Mouse (Mus musculus): Measurements from ENCODE around the gene Gna14. TPM values are rescaled to one million over a fixed set of nuclear protein-coding genes. Genes with fewer than 3 reads are reported as not detected.

Gna14 gene
- total and polyA plus RNA-seq, 3 experiments = not detected

DNA sequence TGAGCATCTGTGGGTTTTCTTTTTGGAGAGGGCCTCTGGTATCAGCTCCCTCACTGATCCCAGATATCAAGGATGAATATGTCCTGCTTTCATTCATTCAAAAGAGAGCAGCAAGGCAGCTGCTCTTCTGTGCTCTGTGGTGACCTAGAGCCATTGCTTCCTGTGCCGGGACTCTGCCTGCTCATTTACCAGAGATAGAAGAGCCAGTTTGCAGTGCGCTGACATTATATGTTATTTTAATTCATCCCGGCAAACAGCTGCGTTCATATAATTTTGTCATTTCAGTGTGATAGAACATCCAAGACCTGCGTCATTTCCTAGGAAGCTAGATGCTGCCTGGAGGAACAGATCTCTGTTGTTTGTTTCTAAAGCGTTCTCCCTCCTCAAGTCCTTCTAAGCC lies 141.2 kb downstream of the Gna14 start:
- Histone ChIP-seq H3K27ac (ENCODE audit: control insufficient read depth, low read depth, low read length) (no peak overlapping the region), H3K4me3 (ENCODE audit: control insufficient read depth in 1 of 2, insufficient read depth in 1 of 2, low read depth in 2 of 2, low read length in 2 of 2) (no peak overlapping the region), H3K9ac (ENCODE audit: control insufficient read depth, low read depth, low read length, poor library complexity, severe bottlenecking) (no peak overlapping the region), H3K9me3 (replicated peaks; ENCODE audit: insufficient read depth, low read length) (no peaks in the 10 kb centered on the region), H3K79me2 (ENCODE audit: control insufficient read depth, insufficient read depth, low read length, poor library complexity) (no peaks in the 10 kb centered on the region), H3K4me1 (ENCODE audit: control insufficient read depth in 1 of 2, insufficient read depth in 2 of 2, low read length in 2 of 2) (no peaks in the 10 kb centered on the region), H3K36me3 (ENCODE audit: control insufficient read depth in 1 of 2, insufficient read depth in 2 of 2, low read length in 2 of 2) (no peaks in the 10 kb centered on the region), H3K27me3 (ENCODE audit: control insufficient read depth in 1 of 2, insufficient read depth in 2 of 2, low read length in 2 of 2) (peaks cover 3 to 11% of the 10 kb centered on the region in 2 experiments; a peak in 2 of 4 replicates)
- no peak for TF ChIP-seq RAD21 (IDR thresholded peaks at IDR 0.05; ENCODE audit: low read depth, low read length)
- DNase-seq (ENCODE audit: low read depth, low spot score) = no peak

DNA sequence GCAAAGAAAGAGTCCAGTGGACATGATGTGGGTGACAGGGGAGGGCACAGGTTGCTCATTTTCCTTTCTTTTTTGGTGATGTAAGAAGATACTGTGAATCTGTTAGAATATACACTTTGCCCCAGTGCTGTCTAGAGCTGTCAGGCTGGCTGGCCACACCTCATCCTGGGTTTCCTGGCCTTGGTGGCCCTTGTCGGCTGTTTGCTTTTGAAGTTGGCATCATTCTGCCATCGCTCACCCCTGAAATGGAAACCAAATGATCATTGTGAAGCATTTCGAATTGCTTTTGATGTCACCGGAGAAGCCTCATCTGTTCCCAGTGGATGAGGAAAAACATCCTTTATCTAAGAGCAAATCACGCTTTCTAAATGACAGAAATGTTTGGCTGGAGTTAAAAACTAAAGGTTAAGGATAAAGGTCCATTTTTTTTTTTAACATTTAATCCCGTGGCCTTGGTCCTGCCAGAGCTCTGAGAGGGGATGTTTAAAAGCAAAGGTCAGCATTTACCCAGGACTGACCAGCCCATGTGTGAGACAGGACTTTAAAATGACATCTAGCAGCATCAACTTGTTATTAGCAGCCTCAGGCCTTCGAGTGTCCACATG lies 144.2 kb downstream of the Gna14 start:
- no peak for TF ChIP-seq POLR2AphosphoS2 (IDR thresholded peaks at IDR 0.05; ENCODE audit: low read length)
- TF ChIP-seq MYB (IDR thresholded peaks at IDR 0.05; ENCODE audit: low read depth, low read length) = no peak
- TF ChIP-seq ZMIZ1 (IDR thresholded peaks at IDR 0.05; ENCODE audit: low read depth, low read length) = no peak
- TF ChIP-seq EP300 (IDR thresholded peaks at IDR 0.05; ENCODE audit: low read depth in 1 of 2, low read length in 2 of 2) = no peak
- TF ChIP-seq MAX (IDR thresholded peaks at IDR 0.05; ENCODE audit: low read length) = no peak
- no peak for TF ChIP-seq ETS1 (IDR thresholded peaks at IDR 0.05; ENCODE audit: low read depth, low read length)
- TF ChIP-seq MEF2A (IDR thresholded peaks at IDR 0.05; ENCODE audit: extremely low read depth, insufficient replicate concordance, low read depth, low read length, poor library complexity, severe bottlenecking) = no peak
- no peak for TF ChIP-seq USF1 (IDR thresholded peaks at IDR 0.05; ENCODE audit: low read depth, low read length)
- no peak for TF ChIP-seq BHLHE40 (IDR thresholded peaks at IDR 0.05; ENCODE audit: borderline replicate concordance, low read depth, low read length)
- no peak for TF ChIP-seq UBTF (IDR thresholded peaks at IDR 0.05; ENCODE audit: borderline replicate concordance, insufficient read depth, low read depth, low read length)
- TF ChIP-seq CTCF (IDR thresholded peaks at IDR 0.05 in 2 of 3, conservative IDR thresholded peaks at IDR 0.05 in 1 of 3; ENCODE audit: control insufficient read depth in 1 of 3, insufficient read depth in 1 of 3, low read depth in 2 of 3, low read length in 3 of 3, poor library complexity in 1 of 3, severe bottlenecking in 1 of 3) = no peak
- no peak for TF ChIP-seq USF2 (IDR thresholded peaks at IDR 0.05; ENCODE audit: borderline replicate concordance in 1 of 2, insufficient read depth in 1 of 2, low read depth in 1 of 2, low read length in 2 of 2)
- TF ChIP-seq CHD1 (IDR thresholded peaks at IDR 0.05; ENCODE audit: low read depth, low read length) = no peak
- no peak for TF ChIP-seq MAFK (IDR thresholded peaks at IDR 0.05; ENCODE audit: borderline replicate concordance, low read depth, low read length)
- TF ChIP-seq GATA1 (IDR thresholded peaks at IDR 0.05; ENCODE audit: low read depth, low read length) = no peak
- TF ChIP-seq TBP (IDR thresholded peaks at IDR 0.05; ENCODE audit: low read depth, low read length) = no peak
- Histone ChIP-seq H3K9ac (ENCODE audit: control insufficient read depth, low read depth, low read length, poor library complexity, severe bottlenecking) (no peak overlapping the region), H3K9me3 (replicated peaks; ENCODE audit: insufficient read depth, low read length) (no peaks in the 10 kb centered on the region), H3K27ac (ENCODE audit: control insufficient read depth, low read depth, low read length) (no peak overlapping the region), H3K36me3 (ENCODE audit: control insufficient read depth in 1 of 2, insufficient read depth in 2 of 2, low read length in 2 of 2) (no peaks in the 10 kb centered on the region), H3K4me1 (ENCODE audit: control insufficient read depth in 1 of 2, insufficient read depth in 2 of 2, low read length in 2 of 2) (no peaks in the 10 kb centered on the region), H3K27me3 (ENCODE audit: control insufficient read depth in 1 of 2, insufficient read depth in 2 of 2, low read length in 2 of 2) (peaks cover 0 to 3% of the 10 kb centered on the region in 2 experiments; a peak in 1 of 4 replicates), H3K79me2 (ENCODE audit: control insufficient read depth, insufficient read depth, low read length, poor library complexity) (no peaks in the 10 kb centered on the region), H3K4me3 (ENCODE audit: control insufficient read depth in 1 of 2, insufficient read depth in 1 of 2, low read depth in 2 of 2, low read length in 2 of 2) (no peak overlapping the region)
- DNase-seq (ENCODE audit: low read depth, low spot score) = no peak
